Mouse (Mus musculus) left cerebral cortex, postnatal 36 days (tissue): ENCODE measurements at regions not wholly inside any gene's neighbourhood (a gene's known extent, or its start where the extent isn't known, plus 50 kb on each side); places are given as distances from the start of the nearest gene placed in this dataset.

Source experiments
- DNase-seq, 2 experiments: peaks; one replicate each; pipeline ENCODE4 v3.0.0; 2021 to 2022; ENCODE audit warnings: low spot score in 2 of 2, mixed read lengths in 1 of 2
- intact Hi-C: fragments of 180-260 bp; cut with DNase I; formaldehyde crosslinking; loops from one replicate; pipeline ENCODE4 v1.15.1; 2025

GRCm38 (mm10) chr4:75130757-75131156, 147.3 kb downstream of the Dmac1 start:
- DNase-seq = no peak
- intact Hi-C loops = no loop called here

GRCm38 (mm10) chr4:75115887-75116286, 162.2 kb downstream of the Dmac1 start:
- intact Hi-C loops = no loop called here
- DNase-seq = no peak

GRCm38 (mm10) chr4:75115346-75115745, 162.8 kb downstream of the Dmac1 start:
- no peak for DNase-seq
- intact Hi-C loops = no loop called here

- DNase-seq = no peak
- intact Hi-C loops = no loop called here
Measured at GRCm38 (mm10) chr4:75065782-75066181, 212.3 kb downstream of the Dmac1 start.

GRCm38 (mm10) chr4:75063275-75063674, 214.8 kb downstream of the Dmac1 start:
- DNase-seq = no peak
- intact Hi-C loops = no loop called here

- intact Hi-C loops = loop anchor here (1.0 kb wide), 1 partner anchor 8 kb away; no protein-coding TSS in a partner anchor
- no peak for DNase-seq
Measured at GRCm38 (mm10) chr4:75043510-75043909, 234.6 kb downstream of the Dmac1 start.

- intact Hi-C loops = loop anchor here (1.0 kb wide), 1 partner anchor 9 kb away; no protein-coding TSS in a partner anchor
- no peak for DNase-seq
Measured at GRCm38 (mm10) chr4:75042640-75043039, 235.5 kb downstream of the Dmac1 start.

GRCm38 (mm10) chr4:75041930-75042579, 236.1 kb downstream of the Dmac1 start:
- no peak for DNase-seq
- intact Hi-C loops = no loop called here
